Mouse (Mus musculus) lung, postnatal 10 days (tissue): ENCODE data around the gene Crtac1.

Source experiments
- DNase-seq: peaks from one replicate; pipeline ENCODE4 v3.0.0; 2021

Crtac1 gene

GRCm38 (mm10) chr19:42415042-42415441 is 16.5 kb downstream of the Crtac1 start:
- no peak for DNase-seq

- DNase-seq, result no peak
Measured at GRCm38 (mm10) chr19:42409856-42410255, 21.7 kb downstream of the Crtac1 start.

GRCm38 (mm10) chr19:42409226-42409625 is 22.4 kb downstream of the Crtac1 start:
- no peak for DNase-seq

GRCm38 (mm10) chr19:42404364-42404763 is 27.2 kb downstream of the Crtac1 start:
- DNase-seq, result no peak

- DNase-seq, result no peak
Measured at GRCm38 (mm10) chr19:42399974-42400373, 31.6 kb downstream of the Crtac1 start.

- peak; percentile 58 for DNase-seq
Measured at GRCm38 (mm10) chr19:42397281-42397680, 34.3 kb downstream of the Crtac1 start.

GRCm38 (mm10) chr19:42394848-42395534 is 36.6 kb downstream of the Crtac1 start:
- DNase-seq, result no peak

- DNase-seq, result no peak
Measured at GRCm38 (mm10) chr19:42393920-42394319, 37.7 kb downstream of the Crtac1 start.

GRCm38 (mm10) chr19:42392094-42392493 is 39.5 kb downstream of the Crtac1 start:
- no peak for DNase-seq

- DNase-seq, result no peak
Measured at GRCm38 (mm10) chr19:42389574-42389973, 42.0 kb downstream of the Crtac1 start.

GRCm38 (mm10) chr19:42384981-42385598 is 46.5 kb downstream of the Crtac1 start:
- no peak for DNase-seq

- no peak for DNase-seq
Measured at GRCm38 (mm10) chr19:42380981-42381373, 50.6 kb downstream of the Crtac1 start.

GRCm38 (mm10) chr19:42380321-42380980 is 51.1 kb downstream of the Crtac1 start:
- peak; percentile 8 for DNase-seq

GRCm38 (mm10) chr19:42379798-42380197 is 51.8 kb downstream of the Crtac1 start:
- no peak for DNase-seq

GRCm38 (mm10) chr19:42377206-42377605 is 54.4 kb downstream of the Crtac1 start:
- DNase-seq, result no peak

- DNase-seq, result no peak
Measured at GRCm38 (mm10) chr19:42363551-42363950, 68.0 kb downstream of the Crtac1 start.

- no peak for DNase-seq
Measured at GRCm38 (mm10) chr19:42358406-42358805, 73.2 kb downstream of the Crtac1 start.

- no peak for DNase-seq
Measured at GRCm38 (mm10) chr19:42356854-42357253, 74.7 kb downstream of the Crtac1 start.

GRCm38 (mm10) chr19:42355476-42355875 is 76.1 kb downstream of the Crtac1 start:
- no peak for DNase-seq

- DNase-seq, result peak; percentile 14
Measured at GRCm38 (mm10) chr19:42341183-42341582, 90.4 kb downstream of the Crtac1 start.

GRCm38 (mm10) chr19:42332081-42332736 is 99.4 kb downstream of the Crtac1 start:
- DNase-seq, result no peak

GRCm38 (mm10) chr19:42331446-42331845 is 100.1 kb downstream of the Crtac1 start:
- no peak for DNase-seq

GRCm38 (mm10) chr19:42328160-42328559 is 103.4 kb downstream of the Crtac1 start:
- no peak for DNase-seq

GRCm38 (mm10) chr19:42325894-42326293 is 105.7 kb downstream of the Crtac1 start:
- peak; percentile 82 for DNase-seq
